Mouse (Mus musculus) kidney, adult 9 months (tissue): ENCODE results near the gene Colgalt2.
"Not testable (repeated sequence)": the region's sequence is repeated elsewhere in the genome, so short reads cannot be mapped to it uniquely, and the experiment has no call there.

Experiments
- DNase-seq: peaks from one replicate; pipeline ENCODE4 v3.0.0; 2022

The Colgalt2 gene

GRCm38 (mm10) chr1:152422295-152422694, 22.7 kb downstream of the Colgalt2 start:
- DNase-seq = no peak

- no peak for DNase-seq
Observed at GRCm38 (mm10) chr1:152423052-152423451, 23.4 kb downstream of the Colgalt2 start.

GRCm38 (mm10) chr1:152427912-152428581, 28.4 kb downstream of the Colgalt2 start:
- no peak for DNase-seq

GRCm38 (mm10) chr1:152429805-152430204, 30.2 kb downstream of the Colgalt2 start:
- DNase-seq = no peak

- DNase-seq = peak; percentile 43
Observed at GRCm38 (mm10) chr1:152434166-152434565, 34.5 kb downstream of the Colgalt2 start.

- DNase-seq = not testable (repeated sequence)
Observed at GRCm38 (mm10) chr1:152437518-152437917, 37.9 kb downstream of the Colgalt2 start.

GRCm38 (mm10) chr1:152439408-152439807, 39.8 kb downstream of the Colgalt2 start:
- no peak for DNase-seq

- DNase-seq = no peak
Observed at GRCm38 (mm10) chr1:152439874-152440273, 40.2 kb downstream of the Colgalt2 start.

- DNase-seq = peak; percentile 67
Observed at GRCm38 (mm10) chr1:152444630-152445029, 45.0 kb downstream of the Colgalt2 start.

- peak; percentile 85 for DNase-seq
Observed at GRCm38 (mm10) chr1:152445925-152446324, 46.3 kb downstream of the Colgalt2 start.

GRCm38 (mm10) chr1:152454536-152454935, 54.9 kb downstream of the Colgalt2 start:
- no peak for DNase-seq

- no peak for DNase-seq
Observed at GRCm38 (mm10) chr1:152455275-152456243, 55.9 kb downstream of the Colgalt2 start.

GRCm38 (mm10) chr1:152456266-152456665, 56.6 kb downstream of the Colgalt2 start:
- DNase-seq = no peak

GRCm38 (mm10) chr1:152457596-152457995, 58.0 kb downstream of the Colgalt2 start:
- no peak for DNase-seq

- DNase-seq = peak; percentile 44
Observed at GRCm38 (mm10) chr1:152458996-152459395, 59.4 kb downstream of the Colgalt2 start.

GRCm38 (mm10) chr1:152460931-152461330, 61.3 kb downstream of the Colgalt2 start:
- DNase-seq = no peak

- DNase-seq = peak; percentile 61
Observed at GRCm38 (mm10) chr1:152461814-152462213, 62.2 kb downstream of the Colgalt2 start.

- peak; percentile 29 for DNase-seq
Observed at GRCm38 (mm10) chr1:152462348-152462747, 62.7 kb downstream of the Colgalt2 start.

GRCm38 (mm10) chr1:152466280-152466679, 66.7 kb downstream of the Colgalt2 start:
- no peak for DNase-seq

GRCm38 (mm10) chr1:152468443-152468842, 68.8 kb downstream of the Colgalt2 start:
- DNase-seq = no peak

- DNase-seq = no peak
Observed at GRCm38 (mm10) chr1:152476126-152476525, 76.5 kb downstream of the Colgalt2 start.

GRCm38 (mm10) chr1:152490842-152491241, 91.2 kb downstream of the Colgalt2 start:
- DNase-seq = peak; percentile 69

GRCm38 (mm10) chr1:152492258-152492657, 92.6 kb downstream of the Colgalt2 start:
- no peak for DNase-seq

- DNase-seq = no peak
Observed at GRCm38 (mm10) chr1:152496831-152497230, 97.2 kb downstream of the Colgalt2 start.
